Mouse (Mus musculus) thymus, adult 2 months (tissue): ENCODE data around the gene Slc16a12. TPM values are rescaled to one million over a fixed set of nuclear protein-coding genes. Genes with fewer than 3 reads are reported as not detected.
"Not testable (repeated sequence)": the region's sequence is repeated elsewhere in the genome, so short reads cannot be mapped to it uniquely, and the experiment has no call there.

Source experiments
- DNase-seq: peaks from one replicate; pipeline ENCODE4 v3.0.0; 2021
- H3K27ac ChIP-seq: fragments of 200-500 bp; 2 replicates; pipeline ENCODE4 v1.5.1; 2012; ENCODE audit warnings: low read length, control low read depth; ENCODE audit not compliant: control insufficient read depth, insufficient read depth
- H3K27me3 ChIP-seq: fragments of 200-500 bp; 2 replicates; pipeline ENCODE4 v1.6.1; 2012; ENCODE audit warnings: mild to moderate bottlenecking, low read length, moderate library complexity, mixed read lengths; ENCODE audit not compliant: control insufficient read depth, insufficient read depth
- H3K36me3 ChIP-seq: fragments of 200-500 bp; 2 replicates; pipeline ENCODE4 v1.6.1; 2012; ENCODE audit warnings: mild to moderate bottlenecking, low read length, moderate library complexity; ENCODE audit not compliant: control insufficient read depth, insufficient read depth
- H3K4me1 ChIP-seq: fragments of 200-500 bp; replicated peaks from 2 replicates; pipeline ENCODE4 v1.6.1; 2012; ENCODE audit warnings: low read length; ENCODE audit not compliant: control insufficient read depth, insufficient read depth
- H3K4me3 ChIP-seq: fragments of 200-500 bp; 2 replicates; pipeline ENCODE4 v1.5.1; 2012; ENCODE audit warnings: mild to moderate bottlenecking, low read length, control low read depth, moderate library complexity; ENCODE audit not compliant: control insufficient read depth, insufficient read depth
- CTCF ChIP-seq: fragments of 200-500 bp; IDR thresholded peaks from 2 replicates; pipeline ENCODE4 v1.5.1; 2012; ENCODE audit warnings: mild to moderate bottlenecking, control low read depth, low read length, moderate library complexity, borderline replicate concordance; ENCODE audit not compliant: control insufficient read depth, poor library complexity, insufficient read depth; ENCODE audit errors: extremely low read depth
- POLR2A ChIP-seq: fragments of 200-500 bp; IDR thresholded peaks from 2 replicates; pipeline ENCODE4 v1.6.1; 2012; ENCODE audit warnings: mild to moderate bottlenecking, low read length, control low read depth, moderate library complexity; ENCODE audit not compliant: control insufficient read depth, poor library complexity, insufficient read depth; ENCODE audit errors: extremely low read depth
- WGBS: fragments of 180-500 bp; shearing (Covaris S2); methylation state at CpG from one replicate; pipeline ENCODE4 v1.1.7; 2018; 5-methylcytosine and 5-hydroxymethylcytosine counted together
- polyA plus RNA-seq: library from polyadenylated mRNA; depleted of rRNA; stranded (reverse); fragments of >200 nt; gene quantifications from 2 replicates; pipeline ENCODE4 v1.2.3, GENCODE M21; 2012

The Slc16a12 gene
- polyA plus RNA-seq, 1 experiment = 0.44 TPM

GRCm38 (mm10) chr19:34748992-34749391, 1.9 kb upstream of the Slc16a12 start:
- H3K4me1 ChIP-seq = no peaks in the 10 kb centered on the region
- TF ChIP-seq POLR2A = no peak
- no peak for TF ChIP-seq CTCF
- DNase-seq = no peak
- no peak overlapping the region for H3K27ac ChIP-seq
- H3K4me3 ChIP-seq = no peak overlapping the region
- H3K36me3 ChIP-seq = no peaks in the 10 kb centered on the region
- H3K27me3 ChIP-seq = peaks cover 10% of the 10 kb centered on the region; the same call in 1 of the 2 replicates
- 96% methylated on average over 2 of the region's 2 CpGs for WGBS

GRCm38 (mm10) chr19:34747969-34748368, 880 bp upstream of the Slc16a12 start:
- DNase-seq, H3K4me3 ChIP-seq, H3K27ac ChIP-seq, H3K27me3 ChIP-seq, H3K4me1 ChIP-seq, H3K36me3 ChIP-seq: not testable (repeated sequence)
- 97% methylated on average over 6 of the region's 6 CpGs for WGBS

GRCm38 (mm10) chr19:34746201-34746600, 888 bp downstream of the Slc16a12 start:
- Histone ChIP-seq H3K4me3 (no peak overlapping the region), H3K27ac (no peak overlapping the region), H3K36me3 (no peaks in the 10 kb centered on the region), H3K4me1 (no peaks in the 10 kb centered on the region), H3K27me3 (peaks cover 10% of the 10 kb centered on the region; the same call in 1 of the 2 replicates)
- TF ChIP-seq POLR2A (no peak), CTCF (no peak)
- no peak for DNase-seq
- WGBS = 67% methylated on average over 9 of the region's 9 CpGs

DNA sequence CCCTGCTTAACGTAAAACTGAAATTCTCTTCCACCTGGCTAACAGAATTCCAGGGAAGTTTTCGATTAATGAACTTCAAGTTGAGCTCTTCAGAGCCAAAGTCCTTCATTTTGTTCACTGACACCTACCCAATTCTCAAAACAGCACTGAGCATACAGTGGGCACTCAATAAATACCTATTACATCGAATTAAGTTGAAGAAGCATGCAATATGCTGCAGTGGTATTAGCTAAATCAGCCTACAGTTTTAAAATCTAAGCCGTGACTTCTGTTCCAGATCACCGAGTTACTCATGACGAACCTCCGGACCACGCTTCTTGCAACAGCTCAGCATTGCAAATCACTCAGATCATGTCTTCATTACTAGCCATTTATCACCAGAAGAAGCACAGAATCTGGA, 2.1 kb downstream of the Slc16a12 start:
- 96% methylated on average over 8 of the region's 8 CpGs for WGBS
- Histone ChIP-seq H3K4me1 (no peaks in the 10 kb centered on the region), H3K36me3 (no peaks in the 10 kb centered on the region), H3K4me3 (no peak overlapping the region), H3K27ac (no peak overlapping the region), H3K27me3 (peaks cover 10% of the 10 kb centered on the region; the same call in 1 of the 2 replicates)
- TF ChIP-seq CTCF (no peak), POLR2A (no peak)
- DNase-seq = no peak

DNA sequence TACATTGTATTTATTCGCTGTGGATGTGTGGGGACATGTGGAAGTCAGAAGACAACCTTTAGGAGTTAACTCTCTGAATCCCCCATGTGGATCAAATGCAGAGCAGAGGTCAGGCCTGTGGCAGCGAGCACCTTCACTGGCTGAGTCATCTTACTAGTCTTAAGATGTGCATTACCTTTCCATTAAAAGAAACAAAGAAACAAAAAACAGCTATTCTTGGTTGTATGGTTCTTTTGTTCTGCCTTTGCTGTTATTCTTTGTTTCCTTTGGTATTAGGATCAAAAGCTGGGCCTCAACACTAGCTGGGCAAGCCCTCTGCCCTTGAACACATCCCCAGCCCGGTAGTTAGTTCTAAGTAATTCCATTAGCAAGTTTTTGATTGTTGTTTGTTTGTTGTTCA, 9.2 kb downstream of the Slc16a12 start:
- 95% methylated on average over 3 of the region's 3 CpGs for WGBS
- TF ChIP-seq POLR2A (no peak), CTCF (no peak)
- H3K27ac ChIP-seq = no peak overlapping the region

DNA sequence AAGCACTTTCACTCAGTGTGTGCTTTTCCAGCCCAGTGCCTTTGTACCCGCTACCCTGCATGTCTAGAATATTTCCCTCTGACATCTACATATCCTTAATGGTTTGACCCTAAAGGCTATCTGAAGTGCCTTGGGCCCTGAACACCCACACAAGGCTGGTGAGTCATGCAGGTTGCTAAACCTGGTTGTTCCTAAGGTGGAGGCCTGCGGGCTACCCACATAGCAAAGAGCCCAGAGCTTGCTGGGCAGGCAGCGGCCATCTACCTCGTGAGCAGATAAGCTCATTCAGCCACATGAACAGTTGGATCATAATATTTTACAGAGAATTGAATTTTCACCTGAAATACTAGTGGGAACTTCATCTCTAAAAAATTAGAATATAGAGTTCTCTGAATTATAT, 11.2 kb downstream of the Slc16a12 start:
- 96% methylated on average over 4 of the region's 4 CpGs for WGBS
- Histone ChIP-seq H3K27ac (no peak overlapping the region), H3K27me3 (no peaks in the 10 kb centered on the region; the same call in 1 of the 2 replicates), H3K4me1 (no peaks in the 10 kb centered on the region), H3K4me3 (no peak overlapping the region), H3K36me3 (no peaks in the 10 kb centered on the region)
- TF ChIP-seq POLR2A = no peak
- no peak for TF ChIP-seq CTCF
- DNase-seq = no peak

More for the DNA sequence above, 9.2 kb downstream of the Slc16a12 start:
- no peak overlapping the region for H3K4me3 ChIP-seq
- no peaks in the 10 kb centered on the region for H3K36me3 ChIP-seq
- DNase-seq = no peak
- H3K27me3 ChIP-seq = no peaks in the 10 kb centered on the region; the same call in 1 of the 2 replicates
- no peaks in the 10 kb centered on the region for H3K4me1 ChIP-seq

- no peak for DNase-seq
- 87% methylated on average over 3 of the region's 3 CpGs for WGBS
- Histone ChIP-seq H3K4me3 (no peak overlapping the region), H3K4me1 (no peaks in the 10 kb centered on the region), H3K27ac (no peak overlapping the region), H3K27me3 (no peaks in the 10 kb centered on the region; the same call in 1 of the 2 replicates), H3K36me3 (no peaks in the 10 kb centered on the region)
- TF ChIP-seq POLR2A (no peak), CTCF (no peak)
Observed at GRCm38 (mm10) chr19:34733020-34733419, 14.1 kb downstream of the Slc16a12 start.
